Mouse (Mus musculus): ENCODE results near the gene Krcc1.

DNA sequence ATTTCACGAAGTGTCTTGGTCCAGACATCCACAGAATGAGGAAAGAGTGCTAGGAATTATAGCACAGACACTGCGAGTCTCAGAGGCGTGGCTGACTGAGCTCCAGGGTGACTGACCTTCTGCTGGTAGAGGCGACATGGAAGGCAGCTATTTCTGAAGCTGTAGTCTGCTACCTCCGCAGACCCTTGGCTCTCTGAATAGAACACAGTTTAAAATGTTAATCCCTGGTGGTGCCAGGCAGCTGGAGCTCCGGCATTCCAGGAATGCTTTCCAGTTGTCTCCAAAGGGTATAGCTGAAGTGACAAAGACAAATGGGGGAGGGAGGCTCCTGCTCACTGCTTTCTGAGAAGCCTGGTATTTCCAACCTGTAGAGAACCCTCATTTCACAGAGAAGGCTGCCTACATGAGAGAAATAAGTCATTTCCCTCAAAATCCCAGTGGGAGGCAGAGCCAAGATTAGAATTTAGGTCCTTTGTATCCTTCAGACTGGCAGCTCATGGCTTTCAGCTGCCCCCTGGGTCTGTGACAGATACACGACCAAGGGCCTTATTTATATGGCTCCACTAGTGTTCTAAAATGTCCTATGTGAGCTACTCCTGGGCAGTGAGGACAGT is 44.2 kb upstream of the Krcc1 start:
- TF ChIP-seq CTCF (conservative IDR thresholded peaks at IDR 0.05; ENCODE audit: low read length) = no peak
- no peak for TF ChIP-seq POU5F1 (IDR thresholded peaks at IDR 0.05; ENCODE audit: borderline replicate concordance, low read length)

All from E14TG2a.4 (cell line).